Mouse (Mus musculus) liver, adult (tissue): ENCODE data around the gene Gm20721.

ENCODE experiments used
- GATA4 ChIP-seq: IDR thresholded peaks from 2 replicates; pipeline ENCODE4 v1.6.1; 2014; ENCODE audit warnings: mild to moderate bottlenecking, low read length; ENCODE audit not compliant: insufficient replicate concordance

The Gm20721 gene

DNA sequence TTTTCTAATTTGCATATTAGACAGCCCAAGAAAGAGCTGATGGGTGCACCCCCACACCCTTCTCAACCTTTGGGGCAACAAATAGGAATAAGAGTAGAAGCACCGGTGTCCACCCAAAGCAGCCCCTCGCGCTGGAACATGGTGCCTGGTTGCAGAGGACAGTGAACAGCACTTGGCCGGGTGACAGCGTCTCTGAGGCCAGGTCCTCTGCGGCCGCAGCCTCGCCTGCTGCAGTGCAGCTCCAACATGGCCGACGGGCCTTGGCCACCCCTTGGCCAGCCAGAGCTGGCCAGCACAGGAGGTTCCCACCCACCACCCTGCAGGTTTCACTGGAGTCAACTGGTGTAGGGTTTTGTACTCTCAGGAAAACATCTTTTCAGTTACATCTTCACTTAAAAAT lies 12.1 kb downstream of the Gm20721 start:
- TF ChIP-seq GATA4: no peak

DNA sequence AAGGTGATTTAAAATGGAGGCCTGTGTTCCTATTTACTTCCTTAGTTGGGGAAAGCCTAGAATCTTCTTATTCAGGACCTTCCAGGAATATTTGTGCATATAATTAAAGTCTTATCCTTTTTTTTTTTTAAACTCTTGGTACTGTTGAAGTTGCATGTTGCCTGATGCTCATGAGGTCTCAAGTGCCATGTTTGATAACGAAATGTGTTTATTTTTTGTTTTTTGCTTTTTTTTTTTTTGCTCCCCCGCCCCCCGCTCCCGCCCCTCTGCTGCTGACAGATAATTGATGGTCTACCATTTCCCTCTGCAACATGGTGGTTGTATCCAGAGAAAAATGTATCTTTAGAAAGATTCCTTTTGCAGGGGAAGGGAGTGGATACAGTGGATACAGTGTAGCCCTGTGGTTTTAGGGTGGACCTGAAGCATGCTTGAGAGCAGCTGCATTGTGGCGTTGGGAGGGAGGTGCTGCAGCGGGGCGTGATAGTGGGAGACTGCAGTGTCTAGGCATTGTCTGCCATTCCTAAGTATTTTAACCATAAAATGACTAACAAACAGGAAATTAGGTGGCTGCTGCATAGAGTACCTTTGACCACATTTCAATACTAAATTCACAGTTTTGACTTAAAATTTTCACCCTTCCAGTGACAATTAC lies 13.1 kb downstream of the Gm20721 start:
- TF ChIP-seq GATA4: no peak

DNA sequence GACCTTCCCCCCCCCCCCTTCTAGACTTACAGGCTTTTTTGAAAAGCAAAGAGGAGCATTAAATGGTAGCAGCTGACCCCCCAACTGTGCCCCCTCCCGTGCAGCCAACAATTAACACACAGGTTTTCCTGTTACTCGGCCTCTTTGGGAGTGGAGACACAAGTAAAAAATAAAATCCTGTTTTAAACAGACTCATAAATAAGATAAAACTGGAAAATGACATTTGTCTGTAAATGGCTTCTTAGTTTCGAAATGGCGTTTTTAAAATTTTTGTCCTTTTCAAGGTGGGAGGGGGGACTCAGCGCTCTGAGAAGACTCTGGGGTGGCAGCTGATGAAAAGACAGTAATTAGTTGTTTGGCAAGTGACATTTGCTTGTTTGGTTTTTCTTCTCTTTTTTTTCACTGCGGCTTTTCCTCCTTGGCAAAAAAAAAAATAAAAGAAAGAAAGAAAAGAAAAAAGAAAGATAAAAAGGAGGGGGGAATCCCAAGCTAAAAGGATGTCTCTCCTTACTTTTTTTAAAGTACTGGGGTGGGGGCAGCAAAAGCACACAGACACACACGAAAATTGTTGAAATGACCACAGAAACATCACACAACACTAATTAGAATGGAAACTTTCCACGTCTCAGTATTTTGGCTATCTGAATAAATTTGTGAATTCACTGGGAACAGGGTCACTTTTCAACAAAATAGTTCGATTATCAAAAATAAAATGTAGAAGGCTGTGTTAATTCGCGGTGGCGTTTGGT lies 15.1 kb downstream of the Gm20721 start:
- no peak for TF ChIP-seq GATA4

DNA sequence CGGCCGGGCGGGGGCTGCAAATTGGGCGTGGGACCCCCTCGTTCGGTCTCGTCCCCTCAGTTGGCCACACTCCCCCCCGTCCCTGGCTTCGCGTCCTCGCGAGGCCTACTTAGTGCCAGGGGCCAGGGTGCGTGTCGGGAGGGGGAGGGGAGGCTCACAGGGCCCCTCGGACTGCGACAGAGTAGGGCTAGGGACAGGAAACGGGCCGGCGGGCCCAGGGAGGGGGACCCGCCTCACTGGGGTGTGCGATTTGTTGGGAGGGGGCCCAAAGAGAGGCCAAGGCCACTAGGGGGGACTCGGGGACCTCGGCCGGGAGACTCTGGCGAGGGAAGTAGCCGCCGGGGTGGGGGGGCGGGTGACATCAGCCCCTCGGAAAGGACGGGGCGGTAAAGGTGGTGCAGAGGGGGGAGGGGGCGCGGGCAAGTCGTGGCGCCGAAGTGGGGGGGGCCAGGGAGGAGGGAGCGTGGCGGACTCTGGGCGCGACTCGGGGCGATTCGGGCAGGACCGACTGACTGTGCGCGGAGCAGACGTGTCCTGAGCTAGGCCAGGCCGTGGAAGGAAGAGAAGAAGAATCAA lies 15.8 kb downstream of the Gm20721 start:
- TF ChIP-seq GATA4: no peak

DNA sequence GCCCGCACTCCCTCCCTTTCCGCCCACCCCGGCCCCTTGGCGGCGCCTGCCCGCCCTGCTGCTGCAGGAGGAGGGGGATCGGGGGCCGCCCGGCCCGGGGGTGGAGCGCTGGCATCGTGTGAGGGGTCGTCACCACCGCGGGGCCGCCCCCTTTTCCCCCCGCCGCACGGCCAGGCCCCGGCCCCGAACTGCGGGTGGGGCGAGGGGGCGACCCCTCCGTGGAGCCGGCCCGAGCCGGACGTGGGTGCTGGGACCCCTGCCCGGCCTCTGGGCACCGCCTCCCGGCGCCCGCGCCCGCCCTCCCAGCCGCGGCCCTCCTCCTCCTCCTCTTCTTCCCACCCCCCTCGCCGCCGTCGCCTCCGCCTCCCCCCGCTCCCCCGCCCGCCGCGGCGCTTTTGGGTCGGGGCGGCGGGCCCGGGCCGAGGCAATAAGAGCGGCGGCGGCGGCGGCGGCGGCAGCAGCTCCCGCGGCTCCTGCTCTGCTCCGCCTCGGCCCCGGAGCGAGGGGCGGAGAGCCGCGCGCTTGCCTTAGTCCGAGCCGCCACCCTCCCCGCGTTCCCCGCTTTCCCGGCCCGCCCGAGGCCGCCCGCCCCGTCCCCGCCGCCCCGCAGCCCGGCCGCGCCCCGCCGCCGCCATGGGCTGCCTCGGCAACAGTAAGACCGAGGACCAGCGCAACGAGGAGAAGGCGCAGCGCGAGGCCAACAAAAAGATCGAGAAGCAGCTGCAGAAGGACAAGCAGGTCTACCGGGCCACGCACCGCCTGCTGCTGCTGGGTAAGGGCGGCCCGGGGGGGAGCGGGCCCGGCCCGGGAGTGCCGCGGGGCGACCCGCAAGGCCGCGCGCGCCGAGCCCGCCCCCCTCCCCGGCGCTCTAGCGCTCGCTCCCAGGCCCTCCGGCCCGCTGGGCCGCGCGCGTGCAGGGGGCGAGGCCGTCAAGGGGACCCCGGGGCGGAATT lies 16.6 kb downstream of the Gm20721 start:
- TF ChIP-seq GATA4: no peak

DNA sequence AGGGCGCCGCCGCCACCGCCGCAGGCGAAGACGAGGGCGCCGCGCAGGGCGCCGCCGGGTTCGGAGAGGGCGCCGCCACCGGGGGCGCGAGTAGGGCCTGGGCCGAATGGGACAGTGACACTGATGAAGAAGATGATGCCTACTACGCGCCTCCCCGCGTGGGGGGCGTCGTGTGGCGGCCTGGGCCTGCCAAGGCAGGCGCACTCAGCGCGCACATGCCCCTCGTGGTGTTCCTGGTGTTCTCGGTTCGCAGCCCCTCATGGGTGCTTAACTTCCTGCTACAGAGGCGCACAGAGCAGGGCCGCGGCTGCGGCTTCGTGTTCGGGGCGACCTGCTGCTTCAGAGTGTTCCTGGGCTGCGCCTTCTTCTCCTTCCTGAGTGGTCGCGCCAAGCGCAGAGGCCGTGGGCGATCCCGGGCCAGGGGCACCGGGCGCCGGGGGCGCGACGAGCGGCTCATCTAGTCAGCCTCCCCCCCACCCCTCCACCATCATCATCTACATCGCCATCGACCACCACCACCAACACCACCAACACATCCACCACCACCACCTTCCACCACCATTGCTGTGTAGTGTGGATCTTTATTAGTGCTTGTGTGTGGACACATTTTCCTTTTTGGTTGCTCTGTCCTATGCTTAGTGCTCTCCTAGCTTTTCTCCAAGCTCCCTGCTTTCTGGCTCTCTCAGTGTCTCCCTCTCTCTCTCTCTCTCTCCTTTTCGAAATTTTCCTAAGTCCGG lies 17.4 kb downstream of the Gm20721 start:
- no peak for TF ChIP-seq GATA4

DNA sequence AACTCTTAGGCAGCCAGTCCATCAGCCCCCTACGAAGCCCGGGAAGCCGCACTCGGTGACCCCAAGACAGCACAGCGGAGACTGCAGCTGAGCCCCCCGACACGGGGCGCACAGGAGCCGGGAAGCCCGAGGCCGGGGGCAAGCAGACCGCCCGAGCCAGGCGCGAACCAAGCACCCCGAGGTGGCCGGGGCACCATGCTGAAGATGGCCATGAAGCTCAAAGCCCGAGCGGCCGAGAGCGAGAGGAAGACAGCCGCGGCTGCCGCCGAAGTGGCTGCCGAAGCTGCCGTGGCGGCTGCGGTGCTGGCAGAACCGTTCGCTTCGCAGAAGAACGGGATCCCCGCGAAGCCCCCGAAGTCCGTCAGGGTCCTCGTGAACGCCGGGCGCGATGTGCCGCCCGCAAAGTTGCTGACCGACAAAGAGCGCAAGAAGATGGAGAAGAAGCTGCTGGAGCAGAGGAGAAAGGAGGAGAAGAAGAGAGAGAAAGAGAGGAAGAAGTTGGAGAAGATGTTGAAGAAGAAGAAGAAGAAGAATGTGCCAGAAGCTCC lies 18.1 kb downstream of the Gm20721 start:
- TF ChIP-seq GATA4: no peak

DNA sequence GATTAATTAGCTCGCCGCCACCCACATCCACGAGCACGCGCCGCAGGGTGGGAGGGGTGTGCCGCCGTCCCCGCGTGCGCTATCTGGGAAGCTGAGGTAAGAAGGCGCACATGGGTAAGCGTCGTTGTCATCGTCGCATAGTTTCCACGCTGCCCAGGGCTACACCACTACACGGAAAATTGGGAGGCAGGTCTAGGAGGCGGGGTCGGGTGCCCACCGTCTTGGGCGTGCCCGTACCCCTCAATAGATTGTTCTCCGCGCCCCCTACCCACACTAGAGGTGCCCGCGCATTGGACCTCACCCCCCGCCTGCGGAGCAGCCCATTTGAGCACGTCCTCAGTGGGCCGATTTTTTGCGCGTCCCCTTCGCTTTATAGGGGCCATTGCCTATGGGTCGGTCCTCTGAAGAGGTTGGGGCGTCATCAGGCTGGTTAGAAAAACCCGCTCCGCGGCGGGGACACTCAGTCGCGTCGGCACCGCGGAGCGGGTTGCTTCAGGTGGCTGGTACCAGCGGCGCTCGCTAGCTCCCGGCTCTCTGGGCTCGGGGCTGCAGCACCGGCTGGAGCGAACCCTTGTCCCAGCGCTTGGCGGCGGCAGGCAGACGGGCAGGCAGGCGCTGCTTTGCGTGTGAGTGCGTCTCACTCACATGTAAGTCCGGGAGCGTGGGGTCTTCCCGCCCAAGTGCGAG lies 19.1 kb downstream of the Gm20721 start:
- peak; percentile 76; the same call in 1 of the 2 replicates for TF ChIP-seq GATA4

DNA sequence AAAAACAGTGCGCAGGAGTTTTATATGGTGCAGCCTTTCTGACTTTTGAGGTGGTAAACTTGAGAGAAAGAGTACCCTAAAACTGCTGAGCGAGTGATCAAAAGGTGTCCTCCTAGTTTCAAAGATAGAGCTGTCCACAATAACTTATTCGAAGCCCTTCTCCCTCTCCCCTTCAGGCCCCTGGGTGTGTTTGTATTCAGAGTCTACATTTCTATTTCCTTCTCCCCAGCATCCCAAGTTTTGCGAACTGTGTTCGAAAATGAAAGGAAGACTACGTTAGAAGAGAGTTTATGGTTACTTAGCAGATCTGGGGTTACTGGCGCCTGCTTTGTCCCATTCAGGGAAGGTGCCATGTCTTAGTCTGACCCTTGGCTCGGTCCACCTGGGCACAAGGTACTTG lies 20.0 kb downstream of the Gm20721 start:
- no peak for TF ChIP-seq GATA4

DNA sequence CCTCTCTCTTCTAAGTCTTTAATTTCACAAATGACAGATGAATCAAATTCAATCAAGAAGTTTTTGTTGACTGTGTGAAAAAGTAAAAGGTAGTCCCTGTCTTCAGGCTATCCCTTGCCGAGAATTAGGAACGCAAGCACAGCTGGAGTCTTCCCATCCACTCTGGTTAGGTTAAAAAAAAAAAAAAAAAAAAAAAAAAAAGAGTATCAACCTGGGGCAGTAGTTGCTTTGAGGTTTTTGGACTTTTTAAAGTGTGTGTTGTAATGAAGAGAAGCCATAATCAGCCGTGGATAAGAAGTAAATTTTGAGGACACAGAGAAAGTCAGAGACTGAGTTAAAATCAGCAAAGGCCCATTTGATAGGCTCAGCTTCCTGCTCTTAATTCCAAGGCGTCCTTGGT lies 20.5 kb downstream of the Gm20721 start:
- no peak for TF ChIP-seq GATA4

DNA sequence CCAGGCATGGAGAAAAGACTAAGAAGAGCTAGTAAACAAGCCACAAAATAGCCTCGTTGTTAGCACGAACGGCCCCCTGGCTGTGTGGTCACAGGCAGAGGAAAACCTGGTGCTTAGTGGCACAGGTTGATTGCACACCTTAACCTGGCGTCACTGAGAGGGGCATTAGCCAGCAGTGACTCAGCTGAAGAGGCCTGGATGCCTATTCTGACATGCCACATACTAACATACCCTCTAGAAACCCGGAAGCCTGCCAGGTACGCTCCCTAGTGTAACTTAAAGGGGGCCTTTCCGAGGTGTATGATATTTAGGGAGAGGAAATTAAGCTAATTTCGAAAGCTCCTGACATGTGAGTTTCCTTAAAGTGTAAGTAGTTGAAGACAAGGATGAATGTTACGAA lies 29.9 kb downstream of the Gm20721 start:
- no peak for TF ChIP-seq GATA4

DNA sequence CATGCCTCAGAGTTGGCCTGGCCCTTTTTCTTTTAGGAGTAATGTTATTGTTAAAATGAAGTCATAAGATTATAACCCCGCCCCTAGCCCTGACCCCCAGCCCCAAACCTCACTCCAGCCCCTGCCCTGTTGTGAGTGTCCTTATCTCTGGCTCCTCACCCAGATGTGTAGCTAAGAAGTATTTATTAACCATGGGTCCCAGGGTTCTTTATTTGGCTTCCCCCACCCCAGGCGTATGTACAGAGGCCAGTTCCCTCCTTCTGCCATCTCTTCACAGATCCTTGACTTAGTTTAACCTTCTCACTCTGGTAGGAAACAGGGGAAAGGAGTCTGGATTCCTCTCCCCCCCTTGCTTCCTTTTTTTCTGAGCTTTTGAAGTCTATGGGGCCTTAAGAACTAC lies 33.9 kb downstream of the Gm20721 start:
- TF ChIP-seq GATA4: no peak

DNA sequence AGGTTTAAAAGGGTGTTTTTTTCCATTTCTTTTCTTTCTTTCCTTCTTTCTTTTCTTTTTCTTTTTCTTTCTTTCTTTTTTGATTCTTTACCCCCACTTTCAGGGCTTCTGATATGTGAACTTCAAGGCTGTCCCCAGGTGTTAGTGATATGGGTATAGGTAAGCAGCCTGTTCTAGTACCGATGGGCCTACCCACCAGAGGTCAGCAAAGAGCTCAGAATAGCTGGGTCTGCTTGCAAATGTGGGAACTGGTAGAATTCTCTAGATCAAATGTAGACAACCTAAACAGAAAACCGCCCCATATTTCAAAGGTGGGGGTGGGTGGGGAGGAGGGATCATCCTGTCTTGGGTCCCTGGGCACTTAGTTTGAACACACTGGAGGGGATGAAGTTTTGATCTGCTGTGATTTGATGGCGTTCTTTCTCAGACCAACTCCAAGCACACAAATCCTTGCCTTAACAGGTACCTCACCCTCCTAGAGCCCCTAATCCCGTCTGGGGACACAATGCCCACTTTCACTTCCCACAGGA lies 34.3 kb downstream of the Gm20721 start:
- TF ChIP-seq GATA4: no peak

DNA sequence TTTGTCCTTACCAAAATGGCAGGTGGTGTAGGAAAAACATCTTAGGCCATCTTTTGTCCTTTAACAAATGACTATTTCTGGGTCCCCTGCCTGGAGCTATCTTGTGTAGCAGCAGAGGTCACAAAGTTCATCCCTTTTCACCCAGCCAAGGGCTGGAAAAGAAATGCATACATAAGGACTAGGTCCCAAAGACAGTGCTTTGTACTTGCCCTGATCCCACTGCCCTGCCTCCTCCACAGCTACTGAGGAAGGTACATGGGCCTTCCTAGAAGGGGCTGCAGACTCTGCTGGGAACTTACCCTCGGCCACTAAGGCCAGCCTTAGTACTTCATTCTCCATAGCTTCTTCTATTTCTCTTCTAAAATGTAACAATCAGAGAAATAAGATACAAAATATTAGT lies 34.9 kb downstream of the Gm20721 start:
- TF ChIP-seq GATA4: no peak

DNA sequence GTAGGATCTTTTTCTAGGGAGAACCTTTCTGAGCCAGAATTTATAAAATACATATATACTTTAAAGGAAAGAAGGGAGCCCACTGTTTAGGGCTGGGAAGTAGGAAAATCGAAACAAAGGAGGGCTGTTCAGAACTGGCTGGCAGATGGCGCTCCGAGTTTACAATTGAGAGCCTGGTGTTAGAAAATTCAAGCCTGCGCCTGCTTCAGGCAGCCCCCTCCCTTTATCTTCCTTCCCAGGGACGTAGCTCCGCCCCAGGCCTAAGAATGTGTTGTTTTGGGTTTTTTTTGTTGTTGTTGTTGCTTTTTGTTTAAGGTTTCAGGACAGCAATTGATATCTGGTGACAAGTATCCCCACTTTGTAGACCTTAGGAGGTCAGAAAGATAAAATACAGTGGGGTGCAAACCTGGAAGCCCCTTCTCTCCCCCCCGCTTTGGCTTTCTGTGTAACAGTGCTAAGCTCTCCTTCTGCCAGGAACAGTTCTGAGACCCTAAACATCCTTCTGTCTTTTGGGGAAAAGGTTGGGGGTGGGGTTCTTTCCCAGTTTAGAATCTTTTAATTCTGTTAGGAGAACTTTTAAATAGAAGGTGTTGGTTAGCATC lies 35.5 kb downstream of the Gm20721 start:
- no peak for TF ChIP-seq GATA4
